Mouse (Mus musculus): ENCODE measurements around the gene Gm19426. TPM values are rescaled to one million over a fixed set of nuclear protein-coding genes. Genes with fewer than 3 reads are reported as not detected.

Gene Gm19426
- polyA plus RNA-seq, 1 experiment = not detected

- TF ChIP-seq POLR2A (IDR thresholded peaks at IDR 0.05; ENCODE audit: insufficient read depth, low read depth, low read length) (no peak), CTCF (IDR thresholded peaks at IDR 0.05; ENCODE audit: insufficient read depth, low read depth, low read length) (no peak)
- Histone ChIP-seq H3K27ac (ENCODE audit: insufficient read depth, low read depth, low read length) (no peak overlapping the region), H3K4me1 (ENCODE audit: control insufficient read depth, insufficient read depth, low read length) (peaks cover 2% of the 10 kb centered on the region; the same call in 1 of the 2 replicates), H3K4me3 (ENCODE audit: insufficient read depth, low read depth, low read length) (no peak overlapping the region)
- WGBS = 92% methylated on average over 1 of the region's 1 CpGs
These were observed 38.2 kb downstream of the Gm19426 start for GRCm38 (mm10) chr2:84705295-84705694.

DNA sequence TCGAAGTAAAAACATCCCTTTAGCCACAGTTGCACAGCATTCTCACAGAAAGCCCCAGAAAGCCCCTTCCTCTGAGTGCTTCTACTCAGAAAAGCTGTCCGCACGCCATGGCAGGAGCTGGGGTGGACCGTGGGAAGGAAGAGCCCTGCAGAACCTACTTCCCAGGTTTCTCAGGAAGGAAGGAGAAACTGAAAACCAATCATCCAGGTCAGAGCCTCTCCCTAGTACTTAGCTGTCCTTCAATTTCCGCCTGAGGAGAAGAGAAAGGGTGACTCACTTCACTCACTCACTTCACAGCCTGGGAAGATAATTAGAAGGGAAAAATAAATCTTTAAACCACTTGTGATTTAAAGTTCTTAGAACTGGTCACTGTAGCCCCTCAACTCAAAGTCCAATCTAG, 39.1 kb downstream of the Gm19426 start:
- Histone ChIP-seq H3K4me1 (ENCODE audit: control insufficient read depth, insufficient read depth, low read length) (peaks cover 2% of the 10 kb centered on the region; the same call in 1 of the 2 replicates), H3K4me3 (ENCODE audit: insufficient read depth, low read depth, low read length) (no peak overlapping the region), H3K27ac (ENCODE audit: insufficient read depth, low read depth, low read length) (no peak overlapping the region)
- TF ChIP-seq POLR2A (IDR thresholded peaks at IDR 0.05; ENCODE audit: insufficient read depth, low read depth, low read length) (no peak), CTCF (IDR thresholded peaks at IDR 0.05; ENCODE audit: insufficient read depth, low read depth, low read length) (no peak)
- 77% methylated on average over 5 of the region's 5 CpGs for WGBS

DNA sequence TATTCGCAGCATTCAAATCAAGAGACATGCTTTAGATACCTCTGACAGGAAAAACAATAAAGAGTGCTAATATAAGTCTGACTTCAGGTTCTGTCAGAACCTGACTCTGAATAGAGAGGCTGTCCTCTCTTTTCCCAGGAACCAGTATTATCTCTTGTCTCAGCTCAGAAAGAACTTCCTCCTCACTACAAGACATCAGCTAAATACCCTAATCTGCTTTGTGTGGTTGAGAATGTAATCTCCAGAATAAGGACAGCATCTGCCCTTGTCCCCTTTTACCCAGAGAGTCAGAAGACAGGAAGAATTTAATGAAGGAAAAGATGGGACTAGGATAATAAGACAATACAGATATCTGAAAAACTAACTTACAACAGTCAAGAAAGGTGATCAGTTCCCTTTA, 40.0 kb downstream of the Gm19426 start:
- H3K4me3 ChIP-seq (ENCODE audit: insufficient read depth, low read depth, low read length) = no peak overlapping the region
- WGBS = 95% methylated on average over 1 of the region's 1 CpGs
- peaks cover 2% of the 10 kb centered on the region; the same call in 1 of the 2 replicates for H3K4me1 ChIP-seq (ENCODE audit: control insufficient read depth, insufficient read depth, low read length)
- no peak overlapping the region for H3K27ac ChIP-seq (ENCODE audit: insufficient read depth, low read depth, low read length)
- TF ChIP-seq POLR2A (IDR thresholded peaks at IDR 0.05; ENCODE audit: insufficient read depth, low read depth, low read length) = no peak

GRCm38 (mm10) chr2:84695007-84695695, 48.3 kb downstream of the Gm19426 start:
- Histone ChIP-seq H3K4me3 (ENCODE audit: insufficient read depth, low read depth, low read length) (no peak overlapping the region), H3K4me1 (ENCODE audit: control insufficient read depth, insufficient read depth, low read length) (no peaks in the 10 kb centered on the region), H3K27ac (ENCODE audit: insufficient read depth, low read depth, low read length) (no peak overlapping the region)
- 87% methylated on average over 5 of the region's 5 CpGs for WGBS
- TF ChIP-seq CTCF (IDR thresholded peaks at IDR 0.05; ENCODE audit: insufficient read depth, low read depth, low read length) (no peak), POLR2A (IDR thresholded peaks at IDR 0.05; ENCODE audit: insufficient read depth, low read depth, low read length) (no peak)

Other genes with a start within 250 kb of the Gm19426 start
- gene Ctnnd1, start 92.9 kb downstream of the Gm19426 start, polyA plus RNA-seq (2012; ENCODE audit: insufficient read depth, insufficient read length, low replicate concordance, missing spikeins) = not detected in 2 replicates
- gene Btbd18, start 84.6 kb downstream of the Gm19426 start, polyA plus RNA-seq (2012; ENCODE audit: insufficient read depth, insufficient read length, low replicate concordance, missing spikeins) = not detected in 2 replicates
- not detected in 2 replicates for gene Selenoh, start 72.9 kb downstream of the Gm19426 start, polyA plus RNA-seq (2012; ENCODE audit: insufficient read depth, insufficient read length, low replicate concordance, missing spikeins)
- gene Gm28635, start 65.6 kb downstream of the Gm19426 start, polyA plus RNA-seq (2012; ENCODE audit: insufficient read depth, insufficient read length, low replicate concordance, missing spikeins) = not detected in 2 replicates
- gene Med19, start 65.3 kb downstream of the Gm19426 start, polyA plus RNA-seq (2012; ENCODE audit: insufficient read depth, insufficient read length, low replicate concordance, missing spikeins) = not detected in 2 replicates
- not detected in 2 replicates for gene Tmx2, start 64.5 kb downstream of the Gm19426 start, polyA plus RNA-seq (2012; ENCODE audit: insufficient read depth, insufficient read length, low replicate concordance, missing spikeins)
- gene Zdhhc5, start 28.5 kb downstream of the Gm19426 start, polyA plus RNA-seq (2012; ENCODE audit: insufficient read depth, insufficient read length, low replicate concordance, missing spikeins) = not detected in 2 replicates
- not detected in 2 replicates for gene Clp1, start 16.3 kb downstream of the Gm19426 start, polyA plus RNA-seq (2012; ENCODE audit: insufficient read depth, insufficient read length, low replicate concordance, missing spikeins)
- 194 TPM in 1 of 2 replicates, not detected in the other for gene Ypel4, start 9.6 kb downstream of the Gm19426 start, polyA plus RNA-seq (2012; ENCODE audit: insufficient read depth, insufficient read length, low replicate concordance, missing spikeins)
- gene Serping1, start 31.8 kb upstream of the Gm19426 start, polyA plus RNA-seq (2012; ENCODE audit: insufficient read depth, insufficient read length, low replicate concordance, missing spikeins) = not detected in 2 replicates
- not detected in 2 replicates for gene Ube2l6, start 55.2 kb upstream of the Gm19426 start, polyA plus RNA-seq (2012; ENCODE audit: insufficient read depth, insufficient read length, low replicate concordance, missing spikeins)
- gene Smtnl1, start 79.0 kb upstream of the Gm19426 start, polyA plus RNA-seq (2012; ENCODE audit: insufficient read depth, insufficient read length, low replicate concordance, missing spikeins) = not detected in 2 replicates
- not detected in 2 replicates for gene Timm10, start 83.3 kb upstream of the Gm19426 start, polyA plus RNA-seq (2012; ENCODE audit: insufficient read depth, insufficient read length, low replicate concordance, missing spikeins)
- not detected in 2 replicates for gene Slc43a1, start 95.2 kb upstream of the Gm19426 start, polyA plus RNA-seq (2012; ENCODE audit: insufficient read depth, insufficient read length, low replicate concordance, missing spikeins)
- gene Rtn4rl2, start 143.1 kb upstream of the Gm19426 start, polyA plus RNA-seq (2012; ENCODE audit: insufficient read depth, insufficient read length, low replicate concordance, missing spikeins) = not detected in 2 replicates
- gene Slc43a3, start 192.9 kb upstream of the Gm19426 start, polyA plus RNA-seq (2012; ENCODE audit: insufficient read depth, insufficient read length, low replicate concordance, missing spikeins) = not detected in 2 replicates
- gene Prg2, start 236.8 kb upstream of the Gm19426 start, polyA plus RNA-seq (2012; ENCODE audit: insufficient read depth, insufficient read length, low replicate concordance, missing spikeins) = not detected in 2 replicates
- not detected in 2 replicates for gene Prg3, start 244.6 kb upstream of the Gm19426 start, polyA plus RNA-seq (2012; ENCODE audit: insufficient read depth, insufficient read length, low replicate concordance, missing spikeins)